Comparison of ENCODE assay signal across 15 mouse cellular contexts in genomic region chr15:27326549-27326876, GRCm38 (mm10).
DNase-seq lines count a peak whose midpoint lies in the region; ATAC-seq and TF ChIP-seq lines count a peak whose summit lies in the region.
"Had no signal": no experiment of that assay in that cellular context is flagged by ENCODE, and none has a peak within 500 bp of the region (broad histone marks: within the 10 kb centered on the region; RNA-seq: fewer than 3 reads in every experiment).

No protein-coding gene starts in this region.

- H3K27ac ChIP-seq in embryonic facial prominence, embryonic 14.5 days (replicated peaks; ENCODE audit: low read depth, low read length): no peak overlapping the region
- H3K27ac ChIP-seq in embryonic facial prominence, embryonic 10.5 days (replicated peaks): no peak overlapping the region
- no peak overlapping the region for H3K27ac ChIP-seq in heart, adult 2 months
- H3K27ac ChIP-seq in midbrain, embryonic 15.5 days: 0 out of 2 replicates have a peak overlapping the region, but pooled peaks have one; percentile 31
- no peak overlapping the region for H3K27ac ChIP-seq in midbrain, embryonic 10.5 days (replicated peaks)
- H3K27ac ChIP-seq: kidney, postnatal 0 days; limb, embryonic 12.5 days; liver, embryonic 13.5 days; lung, embryonic 15.5 days; stomach, embryonic 15.5 days had no signal

- no peak for TF ChIP-seq POLR2A in heart, adult 2 months (IDR thresholded peaks at IDR 0.05; ENCODE audit: insufficient read depth, low read depth, low read length)

- 54% methylated on average over 5 of the region's 5 CpGs for WGBS in embryonic facial prominence, embryonic 14.5 days
- WGBS in embryonic facial prominence, embryonic 10.5 days: 75% methylated on average over 5 of the region's 5 CpGs
- WGBS in heart, adult 2 months: 36% methylated on average over 5 of the region's 5 CpGs
- 70% methylated on average over 5 of the region's 5 CpGs for WGBS in midbrain, embryonic 15.5 days
- 81% methylated on average over 5 of the region's 5 CpGs for WGBS in midbrain, embryonic 10.5 days

- H3K9ac ChIP-seq in embryonic facial prominence, embryonic 14.5 days (ENCODE audit: low read depth, low read length): no peak overlapping the region
- no peak overlapping the region for H3K9ac ChIP-seq in heart, adult 2 months (ENCODE audit: low read depth, low read length)
- H3K9ac ChIP-seq in midbrain, embryonic 15.5 days: no peak overlapping the region
- H3K9ac ChIP-seq: limb, embryonic 12.5 days; liver, embryonic 13.5 days; lung, embryonic 15.5 days; stomach, embryonic 15.5 days had no signal

- no peaks in the 10 kb centered on the region for H3K79me2 ChIP-seq in heart, adult 2 months (replicated peaks; ENCODE audit: control insufficient read depth, insufficient read depth, low read length)

- no peaks in the 10 kb centered on the region for H3K9me3 ChIP-seq in embryonic facial prominence, embryonic 14.5 days (ENCODE audit: control insufficient read depth, low read length)
- no peaks in the 10 kb centered on the region for H3K9me3 ChIP-seq in embryonic facial prominence, embryonic 10.5 days
- H3K9me3 ChIP-seq in midbrain, embryonic 15.5 days: no peaks in the 10 kb centered on the region
- no peaks in the 10 kb centered on the region for H3K9me3 ChIP-seq in midbrain, embryonic 10.5 days (replicated peaks)
- H3K9me3 ChIP-seq: limb, embryonic 12.5 days; liver, embryonic 13.5 days; lung, embryonic 15.5 days; stomach, embryonic 15.5 days had no signal

- TF ChIP-seq CTCF in heart, adult 2 months (IDR thresholded peaks at IDR 0.05): no peak

- intact Hi-C loops in heart, postnatal 10 days (cut with DNase I): loop anchor here (1.0 to 2.0 kb wide), 2 partner anchors 140 to 257 kb away; partner anchors contain the start of gene Ank
- intact Hi-C loops in heart, adult 2 months (cut with DNase I): loop anchor here (1.0 to 10.0 kb wide), 4 partner anchors 140 to 388 kb away; partner anchors contain the start of gene Ank

- H3K4me1 ChIP-seq in embryonic facial prominence, embryonic 14.5 days (ENCODE audit: control insufficient read depth, insufficient read depth, low read length): no peaks in the 10 kb centered on the region
- H3K4me1 ChIP-seq in embryonic facial prominence, embryonic 10.5 days: no peaks in the 10 kb centered on the region
- peaks cover 1% of the 10 kb centered on the region for H3K4me1 ChIP-seq in heart, adult 2 months (ENCODE audit: control insufficient read depth, insufficient read depth, low read length)
- peaks cover 8% of the 10 kb centered on the region; the same call in 1 of the 2 replicates for H3K4me1 ChIP-seq in midbrain, embryonic 15.5 days
- H3K4me1 ChIP-seq in midbrain, embryonic 10.5 days: no peaks in the 10 kb centered on the region
- H3K4me1 ChIP-seq: limb, embryonic 12.5 days; liver, embryonic 13.5 days; lung, embryonic 15.5 days; stomach, embryonic 15.5 days had no signal

- no peak overlapping the region for H3K4me3 ChIP-seq in embryonic facial prominence, embryonic 14.5 days (ENCODE audit: low read depth, low read length)
- no peak overlapping the region for H3K4me3 ChIP-seq in embryonic facial prominence, embryonic 10.5 days
- H3K4me3 ChIP-seq in heart, adult 2 months: no peak overlapping the region
- H3K4me3 ChIP-seq in midbrain, embryonic 15.5 days: no peak overlapping the region
- H3K4me3 ChIP-seq in midbrain, embryonic 10.5 days: no peak overlapping the region
- H3K4me3 ChIP-seq: limb, embryonic 12.5 days; liver, embryonic 13.5 days; lung, embryonic 15.5 days; stomach, embryonic 15.5 days had no signal

- peak; percentile 35 for DNase-seq in embryonic facial prominence, embryonic 14.5 days (ENCODE audit: low spot score)
- no peak for DNase-seq in embryonic facial prominence, embryonic 10.5 days (ENCODE audit: low spot score)
- DNase-seq in heart, postnatal 10 days: peak; percentile 10 to 13
- DNase-seq in heart, adult 2 months: no peak
- no peak for DNase-seq in midbrain, embryonic 10.5 days (ENCODE audit: low spot score)
- peak; percentile 46 to 54 for DNase-seq in cerebellum, postnatal 25 days
- DNase-seq in yolk sac, embryonic 10.5 days (ENCODE audit: low spot score): no peak

- no peak overlapping the region for H3K4me2 ChIP-seq in embryonic facial prominence, embryonic 14.5 days (ENCODE audit: low read depth, low read length)
- no peak overlapping the region for H3K4me2 ChIP-seq in midbrain, embryonic 15.5 days
- H3K4me2 ChIP-seq: heart, embryonic 11.5 days; limb, embryonic 12.5 days; liver, embryonic 13.5 days; lung, embryonic 15.5 days; stomach, embryonic 15.5 days had no signal

- no peaks in the 10 kb centered on the region for H3K27me3 ChIP-seq in embryonic facial prominence, embryonic 14.5 days (replicated peaks; ENCODE audit: control insufficient read depth, insufficient read depth, low read length)
- H3K27me3 ChIP-seq in embryonic facial prominence, embryonic 10.5 days (replicated peaks; ENCODE audit: low read depth, poor library complexity, severe bottlenecking): no peaks in the 10 kb centered on the region
- H3K27me3 ChIP-seq in heart, adult 2 months (ENCODE audit: control insufficient read depth, insufficient read depth, low read length): no peaks in the 10 kb centered on the region
- H3K27me3 ChIP-seq in midbrain, embryonic 15.5 days (replicated peaks): no peaks in the 10 kb centered on the region
- peaks cover 5% of the 10 kb centered on the region; the same call in 1 of the 2 replicates for H3K27me3 ChIP-seq in midbrain, embryonic 10.5 days (ENCODE audit: low read depth, poor library complexity, severe bottlenecking)
- H3K27me3 ChIP-seq: CH12.LX; liver, embryonic 13.5 days; lung, embryonic 15.5 days; stomach, embryonic 15.5 days had no signal

- TF ChIP-seq EP300 in heart, adult 2 months (IDR thresholded peaks at IDR 0.05; ENCODE audit: insufficient read depth, low read depth, low read length): no peak

- ATAC-seq in embryonic facial prominence, embryonic 14.5 days (ENCODE audit: low read depth): peak; percentile 67; the same call in 1 of the 2 replicates
- no peak for ATAC-seq in midbrain, embryonic 15.5 days (replicated peaks)

- no peaks in the 10 kb centered on the region for H3K36me3 ChIP-seq in embryonic facial prominence, embryonic 14.5 days (ENCODE audit: control insufficient read depth, insufficient read depth, low read length)
- no peaks in the 10 kb centered on the region for H3K36me3 ChIP-seq in embryonic facial prominence, embryonic 10.5 days (replicated peaks)
- H3K36me3 ChIP-seq in heart, adult 2 months (ENCODE audit: control insufficient read depth, insufficient read depth, low read length): no peaks in the 10 kb centered on the region
- no peaks in the 10 kb centered on the region for H3K36me3 ChIP-seq in midbrain, embryonic 15.5 days (replicated peaks)
- H3K36me3 ChIP-seq in midbrain, embryonic 10.5 days: no peaks in the 10 kb centered on the region
- H3K36me3 ChIP-seq: limb, embryonic 12.5 days; liver, embryonic 13.5 days; lung, embryonic 15.5 days; stomach, embryonic 15.5 days had no signal

Comparison
In these comparisons a context has a peak if more than half of its experiments do, and no peak if none do; other contexts are left out.
1. DNase-seq: peak in embryonic facial prominence, embryonic 14.5 days (single experiment), heart, postnatal 10 days (2 of 2) and cerebellum, postnatal 25 days (2 of 2); none in embryonic facial prominence, embryonic 10.5 days (single experiment), heart, adult 2 months (0 of 2), midbrain, embryonic 10.5 days (single experiment) and yolk sac, embryonic 10.5 days (single experiment).